Mouse (Mus musculus) erythroblast, embryonic 14.5 days (primary cell): Measurements from ENCODE around the gene Cpn1.

ENCODE experiments used
- GATA1 ChIP-seq: IDR thresholded peaks from 2 replicates; pipeline ENCODE4 v1.6.1; 2012; ENCODE audit warnings: low read length, inconsistent platforms, mixed read lengths
- TAL1 ChIP-seq: IDR thresholded peaks from 3 replicates; pipeline ENCODE4 v1.6.1; 2012; ENCODE audit warnings: low read length, inconsistent platforms, mixed read lengths

DNA sequence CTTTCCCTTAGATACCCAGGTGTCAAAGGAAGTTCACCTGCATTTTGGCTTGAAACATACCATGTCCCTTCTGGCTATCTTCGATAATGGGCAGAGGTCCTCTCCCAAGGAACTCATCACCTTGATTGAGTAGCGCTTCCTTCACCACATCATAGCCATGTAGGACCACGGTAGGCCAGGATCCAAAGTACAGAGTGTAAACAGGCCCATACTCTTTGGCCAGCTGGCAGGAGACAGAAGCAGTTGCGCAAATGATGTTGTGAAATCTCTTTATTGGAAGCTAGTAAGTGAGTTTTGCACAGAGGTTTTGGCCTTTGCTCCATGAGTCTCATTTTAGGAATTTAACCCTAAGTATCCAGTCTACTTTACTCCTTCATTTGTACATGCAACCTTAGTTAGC is 35.1 kb upstream of the Cpn1 start:
- TF ChIP-seq GATA1 (no peak), TAL1 (no peak)
